Mouse (Mus musculus) thymus, adult 2 months (tissue): ENCODE data around the gene Slc3a1. TPM values are rescaled to one million over a fixed set of nuclear protein-coding genes. Genes with fewer than 3 reads are reported as not detected.

Source experiments
- DNase-seq: peaks from one replicate; pipeline ENCODE4 v3.0.0; 2021
- H3K27ac ChIP-seq: fragments of 200-500 bp; 2 replicates; pipeline ENCODE4 v1.5.1; 2012; ENCODE audit warnings: low read length, control low read depth; ENCODE audit not compliant: control insufficient read depth, insufficient read depth
- H3K27me3 ChIP-seq: fragments of 200-500 bp; 2 replicates; pipeline ENCODE4 v1.6.1; 2012; ENCODE audit warnings: mild to moderate bottlenecking, low read length, moderate library complexity, mixed read lengths; ENCODE audit not compliant: control insufficient read depth, insufficient read depth
- H3K36me3 ChIP-seq: fragments of 200-500 bp; 2 replicates; pipeline ENCODE4 v1.6.1; 2012; ENCODE audit warnings: mild to moderate bottlenecking, low read length, moderate library complexity; ENCODE audit not compliant: control insufficient read depth, insufficient read depth
- H3K4me1 ChIP-seq: fragments of 200-500 bp; replicated peaks from 2 replicates; pipeline ENCODE4 v1.6.1; 2012; ENCODE audit warnings: low read length; ENCODE audit not compliant: control insufficient read depth, insufficient read depth
- H3K4me3 ChIP-seq: fragments of 200-500 bp; 2 replicates; pipeline ENCODE4 v1.5.1; 2012; ENCODE audit warnings: mild to moderate bottlenecking, low read length, control low read depth, moderate library complexity; ENCODE audit not compliant: control insufficient read depth, insufficient read depth
- CTCF ChIP-seq: fragments of 200-500 bp; IDR thresholded peaks from 2 replicates; pipeline ENCODE4 v1.5.1; 2012; ENCODE audit warnings: mild to moderate bottlenecking, control low read depth, low read length, moderate library complexity, borderline replicate concordance; ENCODE audit not compliant: control insufficient read depth, poor library complexity, insufficient read depth; ENCODE audit errors: extremely low read depth
- POLR2A ChIP-seq: fragments of 200-500 bp; IDR thresholded peaks from 2 replicates; pipeline ENCODE4 v1.6.1; 2012; ENCODE audit warnings: mild to moderate bottlenecking, low read length, control low read depth, moderate library complexity; ENCODE audit not compliant: control insufficient read depth, poor library complexity, insufficient read depth; ENCODE audit errors: extremely low read depth
- WGBS: fragments of 180-500 bp; shearing (Covaris S2); methylation state at CpG from one replicate; pipeline ENCODE4 v1.1.7; 2018; 5-methylcytosine and 5-hydroxymethylcytosine counted together
- polyA plus RNA-seq: library from polyadenylated mRNA; depleted of rRNA; stranded (reverse); fragments of >200 nt; gene quantifications from 2 replicates; pipeline ENCODE4 v1.2.3, GENCODE M21; 2012; rRNA removed

The Slc3a1 gene
- polyA plus RNA-seq = 0.55 and 0.83 TPM in 2 replicates

DNA sequence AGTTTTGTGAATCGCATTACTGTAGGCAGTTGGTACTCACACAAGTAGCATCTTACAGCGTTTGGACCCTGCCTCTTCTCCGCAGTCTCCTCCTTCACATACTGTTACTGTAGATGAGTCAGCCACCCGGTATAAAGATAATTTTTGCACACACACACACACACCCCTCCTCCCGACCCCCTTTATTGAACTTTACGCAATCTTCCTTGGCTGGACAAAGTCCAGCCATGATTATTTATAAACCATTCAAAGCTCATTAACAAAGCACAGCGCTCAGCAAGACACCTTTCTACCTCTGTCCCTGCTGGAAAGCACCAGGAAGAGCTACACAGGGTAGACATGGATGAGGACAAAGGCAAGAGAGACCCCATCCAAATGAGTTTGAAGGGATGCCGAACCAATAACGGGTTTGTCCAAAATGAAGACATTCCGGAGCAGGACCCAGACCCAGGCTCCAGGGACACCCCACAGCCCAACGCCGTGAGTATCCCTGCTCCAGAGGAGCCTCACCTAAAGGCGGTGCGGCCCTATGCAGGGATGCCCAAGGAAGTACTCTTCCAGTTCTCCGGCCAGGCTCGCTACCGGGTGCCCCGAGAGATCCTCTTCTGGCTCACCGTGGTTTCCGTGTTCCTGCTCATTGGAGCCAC, at the start of gene Slc3a1:
Gene Slc3a1 (plus strand): TSS at position 284 of the 647 bp plus-strand sequence.
- Histone ChIP-seq H3K27ac (no peak within 1 kb of the TSS), H3K4me3 (no peak within 1 kb of the TSS), H3K4me1 (peaks cover 6% of the 10 kb centered on the region), H3K27me3 (no peaks in the 10 kb centered on the region), H3K36me3 (no peaks in the 10 kb centered on the region)
- WGBS = 92% methylated on average over 20 of the region's 20 CpGs
- TF ChIP-seq CTCF (no peak), POLR2A (no peak)
- no peak for DNase-seq

GRCm38 (mm10) chr17:84981721-84982120, 46.5 kb upstream of the Slc3a1 start:
- TF ChIP-seq CTCF (no peak), POLR2A (no peak)
- Histone ChIP-seq H3K27me3 (no peaks in the 10 kb centered on the region), H3K36me3 (no peaks in the 10 kb centered on the region), H3K4me1 (no peaks in the 10 kb centered on the region), H3K27ac (no peak overlapping the region), H3K4me3 (no peak overlapping the region)
- WGBS = 87% methylated on average over 1 of the region's 1 CpGs
- no peak for DNase-seq

DNA sequence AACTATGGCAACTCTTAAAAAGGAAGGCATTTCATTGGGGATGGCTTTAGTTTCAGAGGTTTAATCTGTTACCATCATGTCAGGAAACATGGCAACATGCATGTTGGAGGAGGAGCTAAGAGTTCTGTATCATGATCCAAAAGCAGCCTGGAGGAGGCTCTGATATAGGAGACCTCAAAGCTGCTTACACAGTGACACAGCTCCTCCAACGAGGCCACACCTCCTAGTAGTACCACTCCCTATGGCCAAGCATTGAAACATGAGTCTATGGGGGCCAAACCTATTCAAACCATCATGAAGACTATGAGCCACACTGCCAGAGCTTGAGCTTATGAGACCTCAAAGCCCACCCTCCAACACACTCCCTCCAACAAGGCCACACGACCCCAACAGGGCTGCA, 45.4 kb upstream of the Slc3a1 start:
- Histone ChIP-seq H3K4me3 (no peak overlapping the region), H3K4me1 (no peaks in the 10 kb centered on the region), H3K36me3 (no peaks in the 10 kb centered on the region), H3K27ac (no peak overlapping the region), H3K27me3 (no peaks in the 10 kb centered on the region)
- DNase-seq = no peak
- no peak for TF ChIP-seq CTCF
- whole genome bisulfite sequencing = 83% methylated on average over 2 of the region's 2 CpGs

GRCm38 (mm10) chr17:84986368-84986767, 41.8 kb upstream of the Slc3a1 start:
- no peak overlapping the region for H3K4me3 ChIP-seq
- no peaks in the 10 kb centered on the region for H3K4me1 ChIP-seq
- H3K27ac ChIP-seq = no peak overlapping the region
- 91% methylated on average over 5 of the region's 5 CpGs for WGBS
- no peaks in the 10 kb centered on the region for H3K36me3 ChIP-seq
- no peaks in the 10 kb centered on the region for H3K27me3 ChIP-seq
- DNase-seq = no peak
- TF ChIP-seq CTCF = no peak
- no peak for TF ChIP-seq POLR2A

DNA sequence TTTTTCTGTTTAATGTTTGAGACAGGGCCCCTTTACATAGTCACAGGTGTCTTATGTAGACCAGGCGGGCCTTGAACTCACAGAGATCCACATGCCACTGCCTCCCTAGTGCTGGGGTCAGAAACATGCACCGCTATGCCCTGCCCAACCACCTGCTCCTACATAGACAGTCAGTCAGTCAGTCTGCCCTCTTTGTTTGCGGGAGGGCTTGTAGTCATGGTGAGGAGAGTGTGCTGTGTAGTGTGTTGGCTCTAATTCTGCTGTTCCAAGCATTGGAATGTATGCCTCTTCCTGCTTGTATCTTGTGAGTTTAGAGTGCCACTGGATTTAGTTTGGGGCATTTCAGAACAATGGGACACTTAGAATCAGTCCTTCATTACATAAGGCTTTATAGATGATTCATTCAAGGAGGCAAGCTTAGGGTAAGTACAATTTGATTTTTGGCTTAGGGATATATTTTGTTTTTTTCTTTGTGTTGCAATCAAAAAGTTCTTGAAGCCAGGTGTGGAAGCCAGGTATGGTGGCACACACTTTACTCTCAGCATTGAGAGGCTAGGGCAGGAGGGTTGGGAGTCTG, 40.3 kb upstream of the Slc3a1 start:
- TF ChIP-seq POLR2A (no peak), CTCF (no peak)
- no peaks in the 10 kb centered on the region for H3K36me3 ChIP-seq
- no peak overlapping the region for H3K27ac ChIP-seq
- no peaks in the 10 kb centered on the region for H3K4me1 ChIP-seq
- WGBS = 98% methylated on average over 3 of the region's 3 CpGs
- H3K4me3 ChIP-seq = no peak overlapping the region
- no peak for DNase-seq
- H3K27me3 ChIP-seq = no peaks in the 10 kb centered on the region

- Histone ChIP-seq H3K36me3 (no peaks in the 10 kb centered on the region), H3K4me3 (no peak overlapping the region), H3K27me3 (no peaks in the 10 kb centered on the region), H3K27ac (no peak overlapping the region), H3K4me1 (no peaks in the 10 kb centered on the region)
- TF ChIP-seq CTCF (no peak), POLR2A (no peak)
- DNase-seq = no peak
Observed at GRCm38 (mm10) chr17:84988514-84988913, 39.7 kb upstream of the Slc3a1 start.

- Histone ChIP-seq H3K27ac (no peak overlapping the region), H3K4me3 (no peak overlapping the region), H3K4me1 (no peaks in the 10 kb centered on the region), H3K36me3 (0 out of 2 replicates have a peak, but pooled peaks cover 3% of the 10 kb centered on the region), H3K27me3 (no peaks in the 10 kb centered on the region)
- DNase-seq = no peak
- 94% methylated on average over 6 of the region's 6 CpGs for WGBS
- TF ChIP-seq CTCF (no peak), POLR2A (no peak)
Observed at GRCm38 (mm10) chr17:84995844-84996243, 32.3 kb upstream of the Slc3a1 start.
